Mouse (Mus musculus): Measurements from ENCODE around the gene Rbm4b.

DNA sequence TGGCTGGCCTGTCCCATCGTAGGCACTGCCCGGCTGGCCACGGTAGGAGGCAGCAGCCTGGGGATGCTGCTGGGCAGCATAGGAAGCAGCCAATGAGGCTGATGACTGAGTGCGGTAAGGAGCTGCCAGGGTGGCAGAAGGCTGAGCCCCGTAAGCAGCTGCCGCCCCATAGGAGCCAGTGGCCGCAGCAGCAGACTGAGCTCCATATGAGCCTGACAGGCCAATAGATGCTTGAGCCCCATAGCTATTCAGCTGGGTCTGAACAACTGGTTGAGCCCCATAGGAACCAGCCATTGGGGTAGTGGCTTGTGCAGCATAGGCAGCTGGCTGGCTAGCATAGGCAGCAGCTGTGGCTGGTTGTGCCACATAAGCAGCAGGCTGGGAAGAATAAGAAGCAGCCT lies 46.4 kb downstream of the Rbm4b start:
- no peak for TF ChIP-seq CTCF (conservative IDR thresholded peaks at IDR 0.05; ENCODE audit: insufficient read depth, insufficient read length, low read depth, low read length)
- TF ChIP-seq POLR2A (IDR thresholded peaks at IDR 0.05; ENCODE audit: low read depth, low read length) = no peak

All from kidney, adult 2 months (tissue).